Mouse (Mus musculus) left cerebral cortex, postnatal 36 days (tissue): ENCODE measurements around the gene Fgfr2. TPM values are rescaled to one million over a fixed set of nuclear protein-coding genes. Genes with fewer than 3 reads are reported as not detected.

Experiments used
- DNase-seq, 2 experiments: peaks; one replicate each; pipeline ENCODE4 v3.0.0; 2021 to 2022; ENCODE audit warnings: low spot score in 2 of 2, mixed read lengths in 1 of 2
- intact Hi-C: fragments of 180-260 bp; cut with DNase I; formaldehyde crosslinking; loops from one replicate; pipeline ENCODE4 v1.15.1; 2025
- total RNA-seq, 2 experiments: library from RNA; stranded (reverse); gene quantifications; 2 replicates each; pipeline ENCODE4 v1.2.3; 2021

The Fgfr2 gene
- total RNA-seq, 2 experiments from 2014 or later: 41.6 to 46.6 TPM

DNA sequence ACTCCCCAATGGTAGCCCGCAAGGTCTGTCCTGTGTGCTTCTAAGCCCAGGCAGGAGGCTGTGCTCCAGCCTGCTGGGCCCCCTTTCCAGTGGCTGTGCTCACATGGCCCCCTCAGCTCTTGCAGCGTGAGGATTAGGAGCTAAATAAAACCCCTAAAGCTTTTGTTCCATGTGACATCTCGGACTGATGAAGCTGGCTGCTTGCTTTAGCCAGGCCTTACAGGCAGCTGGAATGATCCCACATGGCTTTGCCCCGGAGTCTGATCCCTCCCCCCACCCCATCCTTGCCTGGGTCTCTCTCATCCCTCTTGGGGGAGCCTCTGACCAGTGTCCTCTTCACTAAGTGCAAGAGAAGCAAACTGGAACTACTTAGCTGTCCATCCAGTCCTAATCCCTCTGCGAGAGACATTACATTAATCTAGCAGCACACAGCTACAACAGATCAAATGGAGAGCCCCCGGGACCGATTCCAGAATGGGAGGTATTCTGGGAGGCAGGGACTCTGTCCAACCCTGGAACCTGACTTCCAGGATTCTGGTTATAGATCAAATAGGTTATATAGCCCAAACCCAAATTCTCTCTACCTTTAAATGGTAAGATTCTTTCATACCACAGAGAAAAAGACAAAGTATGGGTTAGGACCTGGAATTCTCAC, 107.6 kb downstream of the Fgfr2 start:
- intact Hi-C loops: no loop called here
- no peak for DNase-seq

DNA sequence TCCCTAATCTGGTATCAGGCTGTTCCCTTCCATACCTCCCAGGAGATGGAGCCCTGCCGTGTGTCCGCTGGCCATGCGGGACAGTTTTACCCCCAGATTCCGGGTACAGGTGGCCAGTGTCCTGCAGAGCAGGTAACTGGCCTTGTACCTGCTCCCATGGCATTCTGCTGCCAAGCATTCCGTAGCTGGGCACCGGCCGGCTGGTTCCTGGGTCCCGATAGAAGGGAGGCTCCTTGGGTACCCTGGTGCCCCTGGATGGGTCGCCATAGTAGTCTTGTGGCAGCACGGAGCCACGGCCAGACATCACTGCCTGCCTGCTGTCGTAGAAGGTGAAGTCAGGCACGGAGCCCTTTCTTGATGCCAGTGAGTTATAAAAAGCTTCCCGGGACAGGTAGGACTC, 108.5 kb downstream of the Fgfr2 start:
- intact Hi-C loops: no loop called here
- DNase-seq: no peak

DNA sequence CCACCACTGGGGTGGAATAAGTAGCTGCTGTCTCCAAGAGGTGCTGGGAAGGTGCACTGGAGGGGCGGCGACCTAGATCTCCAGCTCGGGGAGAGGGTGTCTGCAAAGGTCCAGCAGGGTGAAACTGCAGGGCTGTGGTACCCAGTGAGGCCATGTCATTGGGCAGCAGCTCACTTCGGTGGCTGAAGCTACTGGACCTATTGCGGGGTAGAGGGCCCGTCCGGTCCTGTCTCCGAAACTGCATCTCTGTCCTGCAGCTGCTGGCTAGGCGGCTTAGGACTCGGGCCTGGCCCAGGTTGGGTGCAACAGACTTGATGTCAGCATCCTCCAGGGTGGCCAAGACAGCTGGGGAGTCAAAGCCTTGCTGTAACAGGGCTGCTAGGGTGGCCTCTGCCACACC, 109.2 kb downstream of the Fgfr2 start:
- intact Hi-C loops: no loop called here
- DNase-seq: no peak

DNA sequence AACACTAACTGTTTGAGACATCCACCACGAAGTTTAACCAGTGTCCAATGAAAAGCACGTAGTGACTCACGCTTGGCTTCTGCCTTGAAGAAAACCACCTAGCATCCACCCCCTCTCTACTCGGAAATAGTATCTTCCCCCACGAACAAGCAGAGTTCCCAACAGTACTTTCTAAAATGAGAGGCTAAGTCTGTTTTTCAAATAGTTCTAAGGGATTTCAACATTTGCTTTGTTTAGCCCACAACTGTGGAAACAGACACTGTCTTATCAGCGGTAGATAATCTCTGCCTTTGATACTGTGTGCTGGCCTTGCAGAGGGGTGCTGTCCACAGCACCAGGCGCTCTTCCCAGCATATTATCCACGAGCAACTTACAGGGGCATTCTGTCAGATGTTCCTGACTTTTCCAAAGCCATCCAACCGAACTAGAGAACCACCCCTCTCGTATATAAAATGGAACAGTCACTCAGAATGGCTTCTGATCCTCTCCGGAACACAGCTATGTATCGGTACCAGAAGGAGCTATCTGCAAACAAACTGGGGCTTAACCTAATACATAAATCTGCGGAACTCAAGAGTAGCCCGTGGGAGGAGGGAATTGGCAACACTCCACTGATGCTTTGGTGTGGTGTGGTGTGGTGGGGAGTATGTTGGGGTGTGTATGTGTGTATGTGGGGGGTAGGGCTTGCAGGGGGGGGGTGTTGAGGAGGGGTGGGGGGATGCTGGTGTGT, 110.3 kb downstream of the Fgfr2 start:
- intact Hi-C loops: no loop called here
- peak; percentile 38 to 51 for DNase-seq

DNA sequence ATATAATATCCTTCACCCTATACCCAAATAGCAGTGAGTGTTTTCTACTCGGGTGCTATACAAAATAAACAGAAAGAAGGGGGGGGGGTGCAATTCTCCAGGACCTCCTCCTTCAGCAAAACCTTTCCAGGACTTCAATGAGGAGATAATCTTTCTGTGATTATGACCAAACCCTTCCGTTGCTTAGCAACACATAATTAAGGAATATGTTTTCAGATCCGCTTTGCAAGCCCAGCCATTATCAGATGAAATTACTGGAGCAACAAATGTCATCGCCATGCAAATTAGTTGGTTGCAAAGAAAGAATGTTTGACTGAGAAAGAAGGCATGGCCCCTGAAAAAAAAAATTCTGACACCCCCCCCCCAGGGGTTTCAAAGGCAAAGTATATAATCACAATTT, 111.5 kb downstream of the Fgfr2 start:
- intact Hi-C loops: no loop called here
- DNase-seq: no peak

DNA sequence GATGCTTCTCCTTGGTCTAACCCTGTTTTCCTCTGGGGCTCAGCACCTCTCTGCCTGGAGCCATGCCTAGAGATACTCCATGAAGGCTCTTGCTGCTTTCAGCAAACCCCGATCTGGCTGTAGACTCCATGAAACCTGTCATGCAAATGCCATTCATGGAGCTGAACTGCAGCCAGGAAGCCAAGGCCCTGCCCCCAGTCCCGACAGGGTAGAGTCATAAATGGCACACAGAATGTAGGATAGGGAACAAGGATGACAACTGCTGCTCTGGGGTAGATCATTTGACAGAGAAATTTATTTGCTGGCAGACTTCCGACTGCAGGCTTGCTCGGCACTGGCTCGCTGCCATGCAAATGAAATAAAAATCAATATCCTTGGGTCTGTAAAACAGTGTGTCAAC, 112.0 kb downstream of the Fgfr2 start:
- DNase-seq: no peak

DNA sequence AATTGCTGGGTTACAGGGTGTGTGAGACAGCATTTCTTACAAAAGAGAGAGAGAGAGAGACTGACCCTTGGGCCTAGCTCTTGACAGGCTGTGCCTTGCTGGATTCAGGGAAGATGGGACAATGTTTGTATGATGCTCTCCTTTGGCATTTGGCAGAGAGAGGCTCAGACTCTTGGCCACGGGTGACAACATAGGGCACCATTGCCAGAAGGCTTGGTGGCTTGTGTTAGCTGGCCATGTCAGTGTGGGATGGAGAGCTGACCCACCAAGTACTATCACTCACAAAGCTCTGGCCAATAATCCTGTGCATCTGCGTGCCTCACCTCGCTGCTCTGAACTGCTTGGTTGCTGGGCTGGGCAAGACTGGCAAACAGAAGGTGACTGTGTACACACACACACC, 112.7 kb downstream of the Fgfr2 start:
- intact Hi-C loops: no loop called here

More for the DNA sequence above, 112.0 kb downstream of the Fgfr2 start:
- intact Hi-C loops: no loop called here

DNA sequence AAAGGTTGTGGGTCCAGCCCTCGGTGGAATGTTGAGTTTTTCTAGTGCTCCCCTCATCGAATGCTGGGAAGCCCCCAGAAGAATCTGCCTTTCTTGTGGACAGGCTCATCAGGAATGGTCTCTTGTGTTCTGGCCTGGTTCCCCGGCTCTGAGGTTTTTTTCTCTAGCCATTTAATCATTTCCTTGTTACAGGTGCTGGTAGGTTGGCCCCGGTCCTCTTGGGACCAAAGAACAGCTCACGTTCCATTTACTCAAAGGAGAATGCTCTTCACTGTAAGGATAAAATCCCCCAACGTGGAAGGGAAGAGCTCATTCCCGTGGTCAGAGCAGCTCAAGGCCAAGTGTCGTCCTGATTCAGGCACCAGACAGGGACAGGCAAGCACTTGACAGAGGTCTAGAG, 113.5 kb downstream of the Fgfr2 start:
- intact Hi-C loops: loop anchor here (10.0 kb wide), 1 partner anchor 125 kb away; no protein-coding TSS in a partner anchor
- DNase-seq: no peak

More for the DNA sequence above, 112.7 kb downstream of the Fgfr2 start:
- no peak for DNase-seq

DNA sequence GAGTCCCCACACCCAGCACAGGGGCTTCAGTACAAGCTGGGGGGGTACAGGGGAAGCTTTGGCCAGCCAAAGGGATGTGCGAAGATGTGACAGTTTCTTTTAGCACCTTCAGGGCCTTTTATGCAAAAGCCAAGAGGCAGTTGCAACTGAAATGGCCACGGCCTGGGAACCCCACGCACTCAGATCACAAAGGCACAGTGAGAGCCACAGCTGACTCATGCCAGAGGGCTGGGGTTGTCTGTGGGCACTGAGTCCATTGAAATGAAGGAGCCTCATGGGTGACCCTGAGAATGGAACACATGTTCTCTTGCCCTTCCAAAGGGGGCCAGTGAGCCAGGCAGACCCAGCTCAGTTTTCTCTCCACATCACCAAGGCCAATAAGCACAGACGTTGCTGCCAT, 114.5 kb downstream of the Fgfr2 start:
- no peak for DNase-seq
- intact Hi-C loops: loop anchor here (10.0 kb wide), 1 partner anchor 124 kb away; no protein-coding TSS in a partner anchor

DNA sequence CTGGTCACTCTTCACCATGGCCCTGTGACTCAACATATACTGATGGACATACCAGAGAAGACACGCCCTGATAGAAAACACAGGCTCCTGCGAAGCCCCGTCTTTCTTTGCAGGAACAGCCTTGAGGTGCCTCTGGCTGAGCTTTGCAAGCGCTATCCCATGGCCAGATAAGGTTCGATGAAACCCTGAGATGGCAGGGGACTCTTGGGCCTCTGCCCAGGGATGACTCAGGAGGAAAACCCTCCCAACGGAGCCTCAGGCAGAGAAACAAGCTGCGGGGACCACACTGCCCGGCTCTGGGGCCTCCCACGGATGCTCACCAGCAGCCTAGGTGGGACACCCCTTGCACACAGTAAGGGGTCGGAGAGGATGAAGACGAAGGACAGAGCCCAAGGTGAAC, 115.8 kb downstream of the Fgfr2 start:
- no peak for DNase-seq
- intact Hi-C loops: loop anchor here (10.0 kb wide), 1 partner anchor 123 kb away; no protein-coding TSS in a partner anchor

DNA sequence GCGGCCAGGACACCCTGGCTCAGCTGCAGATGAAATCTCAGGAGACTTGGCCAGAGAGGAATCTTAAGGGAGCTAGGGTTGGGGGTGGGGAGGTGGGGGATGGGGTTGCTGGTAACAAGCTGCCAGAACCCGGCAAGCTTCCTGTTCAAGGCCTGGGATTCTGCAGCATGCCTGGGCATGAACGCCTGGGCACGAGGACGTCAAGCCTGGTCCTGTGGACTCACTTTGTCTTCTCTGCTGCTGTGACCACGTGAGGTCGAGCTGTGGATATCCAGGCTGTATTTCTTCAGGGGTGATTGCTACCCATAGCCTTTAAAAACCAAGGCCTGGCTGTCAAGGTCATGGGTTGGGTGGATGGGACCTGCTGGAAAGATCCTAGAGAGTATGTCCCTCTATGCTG, 117.4 kb downstream of the Fgfr2 start:
- no peak for DNase-seq
- intact Hi-C loops: loop anchor here (10.0 kb wide), 1 partner anchor 121 kb away; no protein-coding TSS in a partner anchor

DNA sequence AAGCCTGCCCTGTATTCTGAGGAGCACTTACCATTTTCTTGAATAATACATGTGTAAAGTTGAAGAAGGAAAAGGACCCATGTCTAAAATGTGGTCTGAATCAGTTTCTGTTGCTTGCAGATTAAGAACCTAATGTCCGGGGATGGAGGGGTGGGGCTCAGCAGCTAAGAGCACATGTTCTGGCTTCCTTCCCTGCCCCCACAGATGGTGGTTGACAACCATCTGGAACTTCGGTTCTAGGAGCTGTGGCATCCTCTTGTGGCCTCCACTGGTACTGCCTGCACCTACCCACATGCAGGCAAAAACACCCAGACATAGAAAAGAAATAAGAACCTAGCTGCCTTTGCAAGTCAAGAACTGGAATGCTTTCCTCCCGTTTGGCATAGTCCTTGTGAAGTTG, 119.7 kb downstream of the Fgfr2 start:
- DNase-seq: peak; percentile 70 to 81
- intact Hi-C loops: loop anchor here (2.0 to 10.0 kb wide), 2 partner anchors 119 to 347 kb away; no protein-coding TSS in a partner anchor

DNA sequence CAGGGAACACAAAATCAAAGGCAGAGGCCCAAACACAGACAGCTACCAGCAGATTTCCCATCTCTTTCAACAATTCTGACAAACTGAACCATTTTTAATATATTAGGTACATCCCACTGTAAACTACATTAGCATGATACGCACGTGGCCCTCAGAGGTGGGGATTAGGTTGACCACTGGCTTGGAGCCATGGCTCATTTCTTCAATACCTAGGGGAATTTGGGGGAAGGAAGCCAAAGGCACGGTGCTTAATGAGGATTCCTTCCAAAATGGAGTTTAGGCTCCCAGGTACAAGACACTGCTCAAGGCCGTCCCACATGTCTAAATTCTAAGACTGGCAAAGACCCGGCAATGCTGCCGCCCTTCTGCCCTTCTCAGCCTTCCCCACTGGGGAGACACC, 120.9 kb downstream of the Fgfr2 start:
- DNase-seq: no peak
- intact Hi-C loops: loop anchor here (2.0 to 10.0 kb wide), 2 partner anchors 117 to 345 kb away; no protein-coding TSS in a partner anchor

DNA sequence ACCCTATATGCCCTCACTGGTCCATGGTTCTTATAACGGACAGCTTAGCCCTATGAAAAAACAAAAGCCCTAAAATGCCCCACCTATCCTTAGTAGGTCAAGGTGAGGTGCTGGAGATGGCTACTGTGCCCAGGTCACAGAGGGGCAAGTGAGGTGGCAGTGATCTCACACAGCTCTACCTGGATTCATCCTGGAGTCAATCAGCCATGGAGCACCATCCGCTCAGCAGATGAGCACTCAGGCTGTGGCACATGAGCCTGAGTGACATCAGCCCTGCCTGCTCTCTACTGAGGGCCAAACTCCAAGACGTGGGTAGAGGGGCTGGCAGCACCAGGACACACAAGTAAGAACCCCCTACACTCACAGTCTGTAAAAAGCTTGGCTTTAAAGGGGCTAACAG, 121.8 kb downstream of the Fgfr2 start:
- intact Hi-C loops: loop anchor here (10.0 kb wide), 1 partner anchor 117 kb away; no protein-coding TSS in a partner anchor

DNA sequence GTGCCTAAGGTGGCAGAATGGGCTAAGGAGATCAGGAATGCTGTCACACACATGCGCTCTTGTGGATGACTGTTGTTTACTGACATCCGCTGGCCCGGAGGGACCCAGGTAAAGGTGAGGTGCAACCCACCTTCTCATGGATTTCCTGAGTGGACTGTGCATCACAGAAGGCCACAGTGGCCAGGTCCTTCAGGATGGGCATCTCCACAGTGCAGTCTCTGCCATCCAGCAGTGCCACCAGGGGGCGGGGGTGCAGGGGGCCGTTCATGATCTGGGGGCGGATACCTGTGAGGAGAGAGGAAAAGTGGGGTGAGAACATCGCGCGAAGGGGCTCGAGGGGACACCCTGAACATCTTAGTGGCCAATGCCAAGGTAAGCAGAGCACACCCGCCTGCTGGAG, 124.1 kb downstream of the Fgfr2 start:
- DNase-seq: no peak
- intact Hi-C loops: no loop called here

More for the DNA sequence above, 121.8 kb downstream of the Fgfr2 start:
- no peak for DNase-seq

DNA sequence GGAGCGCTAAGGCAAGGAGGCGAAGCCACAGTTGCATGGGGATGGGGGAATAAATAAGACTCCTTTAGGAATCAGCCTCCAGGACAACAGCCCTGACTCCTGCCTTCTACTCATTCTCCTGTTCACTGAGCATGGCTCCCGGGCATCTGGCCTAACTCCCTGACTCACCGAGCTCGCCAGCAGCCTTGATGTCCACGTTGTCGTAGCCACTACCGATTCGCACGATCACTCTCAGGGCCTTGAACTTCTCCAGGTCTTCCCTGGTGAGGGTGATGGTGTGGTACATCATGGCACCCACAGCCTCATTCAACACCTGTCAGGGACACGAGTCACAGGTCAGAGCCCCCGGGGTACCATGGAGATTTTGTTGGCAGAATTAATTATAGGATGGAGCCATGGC, 124.5 kb downstream of the Fgfr2 start:
- intact Hi-C loops: no loop called here
- DNase-seq: no peak

DNA sequence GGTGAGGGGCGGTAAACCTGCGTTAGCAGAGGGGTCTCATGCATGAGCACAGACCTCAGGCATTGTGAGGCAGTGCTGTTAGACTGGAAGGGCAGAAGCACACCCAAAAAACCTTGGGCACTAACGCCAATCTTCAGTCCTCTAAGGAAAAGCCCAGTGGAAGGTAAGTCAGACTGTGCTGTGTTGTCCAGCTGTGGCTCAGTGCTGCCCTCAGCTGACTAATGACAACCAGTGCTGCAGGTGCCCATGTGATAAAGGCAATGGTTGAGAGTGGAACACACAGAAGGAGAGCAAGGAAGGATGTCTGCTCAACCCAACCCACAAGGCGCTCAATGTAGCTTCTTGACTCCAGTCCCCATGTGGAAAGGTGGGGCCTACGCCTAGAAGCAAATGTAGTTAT, 126.8 kb downstream of the Fgfr2 start:
- no peak for DNase-seq
- intact Hi-C loops: no loop called here

DNA sequence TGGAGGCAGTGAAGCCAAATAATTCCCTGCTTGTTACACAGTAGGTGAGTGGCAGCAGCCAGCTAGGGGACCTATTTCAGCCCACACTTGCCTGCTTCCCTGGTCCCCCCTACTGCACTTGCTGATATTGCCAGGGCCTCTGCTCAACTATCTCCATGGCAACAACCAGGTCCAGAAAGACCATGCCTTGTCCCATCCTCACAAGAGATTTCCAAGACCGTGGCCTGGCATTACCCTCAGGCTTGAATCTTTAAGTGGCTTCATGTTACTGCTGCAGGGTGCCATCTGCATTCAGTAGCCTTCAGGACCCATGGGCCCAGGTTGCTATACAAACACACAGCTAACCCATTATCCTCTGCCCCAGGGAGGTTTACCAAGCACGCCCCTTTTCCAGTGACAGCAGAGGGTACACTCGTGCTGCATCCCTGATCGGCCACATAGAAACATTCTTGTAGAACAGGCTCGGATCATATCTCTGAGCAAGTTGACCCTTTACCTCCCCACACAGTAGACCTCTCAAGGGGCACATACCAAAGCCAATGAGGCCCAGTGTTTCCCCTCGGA, 128.4 kb downstream of the Fgfr2 start:
- no peak for DNase-seq
- intact Hi-C loops: no loop called here

DNA sequence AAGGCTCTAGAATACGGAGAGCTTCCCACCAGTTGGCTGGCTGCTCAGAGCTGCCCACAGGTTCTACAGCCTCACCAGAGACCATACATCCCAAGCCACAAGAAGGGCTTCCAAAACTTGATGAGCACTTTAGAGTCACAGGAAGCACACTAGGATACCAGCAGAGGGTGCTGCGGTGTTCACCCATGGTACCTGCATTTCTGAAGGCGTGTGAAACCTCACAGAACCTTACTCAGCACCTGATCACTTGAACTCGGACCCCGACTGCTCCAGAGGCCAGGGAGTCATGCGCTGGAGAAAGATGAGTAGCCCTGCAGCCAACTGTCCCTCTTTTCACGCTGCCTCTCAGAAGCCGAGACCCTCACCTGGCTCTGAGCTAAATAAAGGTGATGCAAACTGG, 129.0 kb downstream of the Fgfr2 start:
- intact Hi-C loops: no loop called here
- DNase-seq: no peak

DNA sequence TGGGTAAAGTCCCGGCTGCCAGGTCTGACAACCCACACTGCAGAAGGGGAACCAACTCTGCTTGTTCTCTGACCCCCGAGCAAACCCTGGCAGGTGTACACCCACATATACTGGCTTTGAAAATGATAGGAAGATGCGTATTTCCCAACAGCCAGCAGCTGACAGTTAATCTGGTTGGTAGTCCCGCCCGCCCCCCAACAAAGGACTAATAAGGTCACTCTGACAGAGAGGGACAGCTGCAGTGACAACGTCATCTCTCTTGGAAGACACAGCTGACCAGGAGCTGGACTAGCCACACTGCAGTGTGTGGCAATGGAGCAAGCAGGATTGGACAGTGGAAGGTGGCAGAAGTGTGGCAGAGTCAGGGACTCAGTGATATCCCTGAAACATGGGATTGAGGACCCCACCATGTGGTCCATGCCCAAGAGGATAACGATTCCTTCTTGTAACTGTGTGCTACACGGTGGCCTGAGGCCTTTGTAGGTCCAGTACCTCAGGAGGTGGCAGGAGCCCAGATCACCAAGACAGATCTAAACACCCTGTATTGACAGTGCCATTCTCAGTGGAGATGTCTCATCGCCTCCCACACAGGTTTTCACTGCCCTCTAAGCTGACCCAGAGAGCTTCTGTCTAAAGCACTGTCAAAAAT, 130.1 kb downstream of the Fgfr2 start:
- DNase-seq: no peak
- intact Hi-C loops: no loop called here
